Mouse (Mus musculus): Measurements from ENCODE around the gene Marveld1. TPM values are rescaled to one million over a fixed set of nuclear protein-coding genes. Genes with fewer than 3 reads are reported as not detected.

Gene Marveld1
- polyA plus RNA-seq, 1 experiment from 2014 or later = 9.2 TPM

DNA sequence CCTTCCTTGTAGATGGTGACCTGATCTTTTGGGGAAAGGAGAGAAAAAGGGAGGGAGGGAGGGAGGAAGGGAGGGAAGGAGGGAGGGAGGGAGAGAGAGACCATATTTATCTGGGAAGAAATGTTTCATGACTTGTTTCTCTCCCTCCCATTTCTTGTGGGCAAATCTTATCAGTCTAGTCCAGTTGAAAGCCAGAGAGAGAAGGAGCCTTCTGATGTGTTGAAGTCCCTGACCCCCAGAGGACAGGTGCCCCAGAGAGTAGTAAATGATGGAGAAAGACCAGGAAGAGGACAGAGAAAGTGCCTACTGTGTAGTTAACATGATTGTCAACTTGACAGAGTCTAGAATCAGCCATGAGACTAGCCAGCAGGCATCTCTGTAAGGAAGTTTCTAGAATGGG lies 12.1 kb upstream of the Marveld1 start:
- no peak for ATAC-seq (ENCODE audit: insufficient read depth, low FRiP score, low TSS enrichment)
- no peaks in the 10 kb centered on the region; the same call in 1 of the 2 replicates for H3K4me1 ChIP-seq (ENCODE audit: control insufficient read depth, insufficient read depth, low read length)
- no peak overlapping the region for H3K4me2 ChIP-seq (ENCODE audit: low read depth)
- no peak for DNase-seq (ENCODE audit: low spot score)
- H3K27me3 ChIP-seq (ENCODE audit: control insufficient read depth, insufficient read depth, low read length) = no peaks in the 10 kb centered on the region
- no peaks in the 10 kb centered on the region for H3K9me3 ChIP-seq (ENCODE audit: control insufficient read depth, low read length)
- H3K4me3 ChIP-seq (ENCODE audit: low read depth, low read length) = no peak overlapping the region
- H3K9ac ChIP-seq (ENCODE audit: low read length) = no peak overlapping the region
- H3K27ac ChIP-seq (ENCODE audit: low read depth, low read length) = no peak overlapping the region
- no peaks in the 10 kb centered on the region for H3K36me3 ChIP-seq (ENCODE audit: control insufficient read depth, insufficient read depth, low read length)

DNA sequence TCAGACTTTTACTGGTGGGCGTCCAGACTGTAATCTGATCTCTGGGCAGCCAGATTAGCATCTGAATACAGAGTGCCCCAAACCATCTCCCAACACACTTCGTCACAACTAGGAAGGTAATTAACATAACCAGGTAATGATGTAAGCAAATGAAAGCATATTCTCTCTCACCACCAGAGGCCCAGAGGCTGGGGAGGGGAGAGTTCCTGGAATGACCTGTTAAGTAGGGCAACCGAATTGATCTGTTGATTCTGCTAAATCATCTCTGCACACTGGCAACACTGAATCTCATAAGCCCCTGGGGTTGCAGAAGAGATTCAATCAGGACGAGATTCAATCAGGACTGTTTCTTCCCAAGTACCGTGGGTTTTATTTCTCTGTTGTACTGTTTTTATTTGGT lies 11.1 kb upstream of the Marveld1 start:
- ATAC-seq (ENCODE audit: insufficient read depth, low FRiP score, low TSS enrichment) (no peak), DNase-seq (ENCODE audit: low spot score) (no peak)
- Histone ChIP-seq H3K36me3 (ENCODE audit: control insufficient read depth, insufficient read depth, low read length) (no peaks in the 10 kb centered on the region), H3K27me3 (ENCODE audit: control insufficient read depth, insufficient read depth, low read length) (no peaks in the 10 kb centered on the region), H3K27ac (ENCODE audit: low read depth, low read length) (no peak overlapping the region), H3K4me2 (ENCODE audit: low read depth) (no peak overlapping the region), H3K4me1 (ENCODE audit: control insufficient read depth, insufficient read depth, low read length) (no peaks in the 10 kb centered on the region), H3K9ac (ENCODE audit: low read length) (no peak overlapping the region), H3K4me3 (ENCODE audit: low read depth, low read length) (no peak overlapping the region), H3K9me3 (ENCODE audit: control insufficient read depth, low read length) (no peaks in the 10 kb centered on the region)
- WGBS = 23% methylated on average over 5 of the region's 5 CpGs

DNA sequence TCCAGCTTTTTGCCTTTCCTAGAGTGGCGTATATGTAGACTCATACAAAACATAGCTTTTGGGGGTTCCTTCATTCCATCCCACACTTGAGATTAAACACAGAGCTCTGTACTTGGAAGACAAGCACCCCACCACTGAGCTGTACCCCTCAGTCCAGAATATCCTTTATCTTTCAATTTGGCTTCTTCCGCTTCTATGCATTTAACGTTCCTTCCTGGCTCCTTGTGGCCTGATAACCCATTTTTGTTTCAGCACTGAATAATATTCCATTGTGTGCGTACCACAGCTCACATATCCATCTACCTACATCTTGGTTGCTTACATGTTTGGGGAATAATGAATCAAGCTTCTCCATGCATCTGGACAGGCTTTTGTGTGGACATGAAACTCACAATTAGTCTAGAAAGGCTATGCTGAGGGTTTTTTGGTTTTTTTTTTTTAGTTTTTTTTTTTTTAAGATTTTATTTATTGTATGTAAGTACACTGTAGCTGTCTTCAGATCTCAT lies 10.0 kb upstream of the Marveld1 start:
- WGBS = 90% methylated on average over 4 of the region's 4 CpGs
- no peak for ATAC-seq (ENCODE audit: insufficient read depth, low FRiP score, low TSS enrichment)

DNA sequence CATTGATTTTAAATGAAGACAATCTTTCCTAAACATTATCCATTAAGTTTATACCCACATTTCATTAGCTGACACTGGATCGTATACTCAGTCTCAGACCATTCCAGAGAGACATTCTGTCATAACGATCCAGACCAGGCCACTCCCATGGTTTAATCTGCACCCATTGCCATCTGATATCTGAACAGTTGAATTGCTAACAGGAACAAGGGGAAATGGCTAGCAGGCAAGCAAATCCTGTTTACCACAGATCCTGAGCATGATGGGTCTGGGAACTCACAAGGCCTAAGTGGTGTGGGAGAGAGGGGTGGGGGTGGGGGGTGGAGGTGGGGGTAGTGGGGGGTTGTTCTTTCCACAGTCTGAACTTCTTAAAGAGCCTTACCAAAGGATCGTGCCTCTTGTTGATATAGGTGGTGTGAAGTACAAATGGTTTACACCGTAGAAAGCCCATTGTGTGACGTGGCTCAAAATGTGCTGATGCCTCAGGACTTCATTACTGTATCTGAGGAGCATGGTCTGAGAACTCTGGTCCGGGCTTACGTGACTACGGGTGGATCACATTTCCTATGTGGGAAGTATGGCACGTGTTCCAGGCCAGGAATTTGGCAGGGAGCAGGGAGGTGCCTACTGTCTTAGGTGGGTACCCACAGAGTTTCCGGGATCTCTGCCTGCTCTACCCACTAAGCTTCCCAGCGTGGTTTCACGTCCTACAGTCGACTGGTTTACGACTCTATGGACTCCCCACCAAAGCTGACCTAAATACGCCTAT lies 8.5 kb upstream of the Marveld1 start:
- no peak overlapping the region for H3K27ac ChIP-seq (ENCODE audit: low read depth, low read length)
- no peak overlapping the region for H3K4me2 ChIP-seq (ENCODE audit: low read depth)
- no peaks in the 10 kb centered on the region for H3K36me3 ChIP-seq (ENCODE audit: control insufficient read depth, insufficient read depth, low read length)
- no peaks in the 10 kb centered on the region for H3K27me3 ChIP-seq (ENCODE audit: control insufficient read depth, insufficient read depth, low read length)
- no peaks in the 10 kb centered on the region for H3K4me1 ChIP-seq (ENCODE audit: control insufficient read depth, insufficient read depth, low read length)
- no peak overlapping the region for H3K4me3 ChIP-seq (ENCODE audit: low read depth, low read length)
- no peak overlapping the region for H3K9ac ChIP-seq (ENCODE audit: low read length)
- no peaks in the 10 kb centered on the region for H3K9me3 ChIP-seq (ENCODE audit: control insufficient read depth, low read length)
- no peak for ATAC-seq (ENCODE audit: insufficient read depth, low FRiP score, low TSS enrichment)
- WGBS = 91% methylated on average over 15 of the region's 15 CpGs
- no peak for DNase-seq (ENCODE audit: low spot score)

More for the DNA sequence above, 10.0 kb upstream of the Marveld1 start:
- H3K9ac ChIP-seq (ENCODE audit: low read length) = no peak overlapping the region
- no peaks in the 10 kb centered on the region for H3K9me3 ChIP-seq (ENCODE audit: control insufficient read depth, low read length)
- H3K4me3 ChIP-seq (ENCODE audit: low read depth, low read length) = no peak overlapping the region
- H3K4me1 ChIP-seq (ENCODE audit: control insufficient read depth, insufficient read depth, low read length) = no peaks in the 10 kb centered on the region
- H3K27ac ChIP-seq (ENCODE audit: low read depth, low read length) = no peak overlapping the region
- H3K27me3 ChIP-seq (ENCODE audit: control insufficient read depth, insufficient read depth, low read length) = no peaks in the 10 kb centered on the region
- no peak for DNase-seq (ENCODE audit: low spot score)
- no peak overlapping the region for H3K4me2 ChIP-seq (ENCODE audit: low read depth)
- H3K36me3 ChIP-seq (ENCODE audit: control insufficient read depth, insufficient read depth, low read length) = no peaks in the 10 kb centered on the region

DNA sequence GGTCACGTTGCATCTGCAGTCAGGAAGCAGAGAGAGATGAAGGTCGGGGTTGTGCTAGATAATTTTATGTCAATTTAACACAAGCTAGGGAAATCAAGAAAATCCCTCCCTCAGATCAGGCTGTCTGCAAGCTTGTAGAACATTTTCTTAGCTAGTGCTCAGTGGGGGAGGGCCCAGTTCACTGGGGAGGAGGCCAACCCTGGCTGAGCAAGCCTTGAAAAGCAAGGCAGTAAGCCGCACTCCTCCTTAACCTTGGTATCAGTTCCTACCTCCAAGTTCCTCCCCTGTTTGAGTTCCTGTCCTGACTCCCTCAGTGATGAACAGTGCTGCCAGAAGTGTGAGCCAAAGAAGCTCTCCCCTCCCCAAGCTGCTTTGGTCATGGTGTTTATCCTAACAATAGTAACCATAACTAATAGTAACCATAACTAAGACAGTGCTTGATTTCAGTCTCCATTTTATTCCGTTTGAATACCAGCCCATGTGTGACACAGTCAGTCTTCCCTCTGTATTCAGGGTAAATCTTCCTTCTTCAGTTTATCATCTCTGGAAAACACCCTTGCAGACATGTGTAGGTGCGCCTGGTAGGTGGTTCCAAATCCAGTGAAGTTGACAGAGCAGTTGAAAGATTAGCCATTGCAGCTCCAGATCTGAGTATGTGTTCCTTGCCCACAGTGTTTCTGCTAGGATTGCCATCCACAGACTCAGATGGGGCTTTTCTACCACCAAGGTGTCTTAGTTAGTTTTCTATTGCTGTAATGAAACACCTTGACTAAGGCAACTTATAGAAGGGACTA lies 7.3 kb upstream of the Marveld1 start:
- Histone ChIP-seq H3K9ac (ENCODE audit: low read length) (no peak overlapping the region), H3K4me2 (ENCODE audit: low read depth) (no peak overlapping the region), H3K4me3 (ENCODE audit: low read depth, low read length) (no peak overlapping the region), H3K27me3 (ENCODE audit: control insufficient read depth, insufficient read depth, low read length) (no peaks in the 10 kb centered on the region), H3K36me3 (ENCODE audit: control insufficient read depth, insufficient read depth, low read length) (no peaks in the 10 kb centered on the region), H3K9me3 (ENCODE audit: control insufficient read depth, low read length) (no peaks in the 10 kb centered on the region), H3K4me1 (ENCODE audit: control insufficient read depth, insufficient read depth, low read length) (no peaks in the 10 kb centered on the region), H3K27ac (ENCODE audit: low read depth, low read length) (no peak overlapping the region)
- 84% methylated on average over 5 of the region's 5 CpGs for WGBS
- DNase-seq (ENCODE audit: low spot score) (no peak), ATAC-seq (ENCODE audit: insufficient read depth, low FRiP score, low TSS enrichment) (no peak)

DNA sequence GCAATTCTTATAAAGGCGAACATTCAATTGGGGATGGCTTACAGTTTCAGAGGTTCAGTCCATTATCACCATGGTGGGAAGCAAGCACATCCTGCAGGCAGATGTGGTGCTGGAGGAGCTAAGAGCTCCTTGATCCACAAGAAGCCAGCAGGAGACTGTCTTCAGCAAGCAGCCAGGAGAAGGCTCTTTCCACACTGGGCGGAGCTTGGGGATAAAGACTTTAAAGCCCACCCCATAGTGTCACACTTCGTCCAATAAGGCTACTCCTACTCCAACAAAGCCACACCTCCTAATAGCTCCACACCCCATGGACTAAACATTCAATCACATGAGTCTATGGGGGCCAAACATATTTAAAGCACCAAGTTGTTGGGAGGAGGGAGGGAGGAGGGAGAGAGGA lies 5.2 kb upstream of the Marveld1 start:
- no peak for DNase-seq (ENCODE audit: low spot score)
- H3K27ac ChIP-seq (ENCODE audit: low read depth, low read length) = no peak overlapping the region
- H3K4me1 ChIP-seq (ENCODE audit: control insufficient read depth, insufficient read depth, low read length) = no peaks in the 10 kb centered on the region
- no peak overlapping the region for H3K4me3 ChIP-seq (ENCODE audit: low read depth, low read length)
- ATAC-seq (ENCODE audit: insufficient read depth, low FRiP score, low TSS enrichment) = no peak
- H3K9ac ChIP-seq (ENCODE audit: low read length) = no peak overlapping the region
- H3K36me3 ChIP-seq (ENCODE audit: control insufficient read depth, insufficient read depth, low read length) = no peaks in the 10 kb centered on the region
- H3K9me3 ChIP-seq (ENCODE audit: control insufficient read depth, low read length) = no peaks in the 10 kb centered on the region
- H3K27me3 ChIP-seq (ENCODE audit: control insufficient read depth, insufficient read depth, low read length) = 0 out of 2 replicates have a peak, but pooled peaks cover 2% of the 10 kb centered on the region
- H3K4me2 ChIP-seq (ENCODE audit: low read depth) = no peak overlapping the region
- 69% methylated on average over 3 of the region's 3 CpGs for WGBS

DNA sequence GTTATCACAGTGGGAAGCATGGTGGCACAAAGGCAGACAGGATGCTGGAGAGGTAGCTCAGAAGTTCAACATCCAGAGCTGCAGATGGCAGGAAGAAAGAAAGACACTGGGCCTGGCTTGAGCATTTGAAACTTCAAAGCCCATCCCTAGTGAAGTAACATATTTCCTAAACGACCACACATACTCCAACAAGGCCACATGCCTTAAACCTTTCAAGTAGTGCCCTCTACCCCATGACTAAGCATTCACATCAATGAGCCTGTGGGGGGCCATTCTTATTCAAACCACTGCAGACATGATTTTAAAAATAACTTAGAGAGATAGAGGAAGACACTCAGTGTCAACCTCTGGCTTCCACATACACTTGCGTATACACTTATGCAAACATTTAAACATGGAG lies 4.4 kb upstream of the Marveld1 start:
- 0 out of 2 replicates have a peak, but pooled peaks cover 2% of the 10 kb centered on the region for H3K27me3 ChIP-seq (ENCODE audit: control insufficient read depth, insufficient read depth, low read length)
- H3K4me1 ChIP-seq (ENCODE audit: control insufficient read depth, insufficient read depth, low read length) = no peaks in the 10 kb centered on the region
- no peak for DNase-seq (ENCODE audit: low spot score)
- no peaks in the 10 kb centered on the region for H3K36me3 ChIP-seq (ENCODE audit: control insufficient read depth, insufficient read depth, low read length)
- 73% methylated on average over 2 of the region's 2 CpGs for WGBS
- H3K27ac ChIP-seq (ENCODE audit: low read depth, low read length) = no peak overlapping the region
- no peak for ATAC-seq (ENCODE audit: insufficient read depth, low FRiP score, low TSS enrichment)
- H3K9ac ChIP-seq (ENCODE audit: low read length) = no peak overlapping the region
- no peaks in the 10 kb centered on the region for H3K9me3 ChIP-seq (ENCODE audit: control insufficient read depth, low read length)
- no peak overlapping the region for H3K4me3 ChIP-seq (ENCODE audit: low read depth, low read length)
- H3K4me2 ChIP-seq (ENCODE audit: low read depth) = no peak overlapping the region

DNA sequence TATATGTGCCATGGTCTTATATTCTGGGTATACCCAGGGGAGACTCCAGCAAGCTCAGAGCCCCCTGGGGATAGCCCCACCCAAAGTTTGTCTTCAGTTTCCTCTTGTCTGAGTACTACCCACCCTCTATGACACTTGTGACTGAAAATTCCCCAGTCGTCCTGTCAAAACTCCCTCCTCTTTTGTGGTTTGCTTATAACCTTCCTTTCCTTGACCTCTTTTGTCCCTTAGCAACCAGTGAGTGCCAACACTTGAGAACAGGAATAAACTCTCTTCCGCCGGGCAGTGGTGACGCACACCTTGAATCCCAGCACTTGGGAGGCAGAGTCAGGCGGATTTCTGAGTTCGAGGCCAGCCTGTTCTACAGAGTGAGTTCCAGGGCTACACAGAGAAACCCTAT lies 3.1 kb upstream of the Marveld1 start:
- no peak overlapping the region for H3K4me2 ChIP-seq (ENCODE audit: low read depth)
- DNase-seq (ENCODE audit: low spot score) (no peak), ATAC-seq (ENCODE audit: insufficient read depth, low FRiP score, low TSS enrichment) (no peak)
- peaks cover 6% of the 10 kb centered on the region; the same call in 1 of the 2 replicates for H3K4me1 ChIP-seq (ENCODE audit: control insufficient read depth, insufficient read depth, low read length)
- no peak overlapping the region for H3K4me3 ChIP-seq (ENCODE audit: low read depth, low read length)
- H3K36me3 ChIP-seq (ENCODE audit: control insufficient read depth, insufficient read depth, low read length) = no peaks in the 10 kb centered on the region
- H3K9ac ChIP-seq (ENCODE audit: low read length) = no peak overlapping the region
- H3K27ac ChIP-seq (ENCODE audit: low read depth, low read length) = no peak overlapping the region
- H3K27me3 ChIP-seq (ENCODE audit: control insufficient read depth, insufficient read depth, low read length) = peaks cover 4% of the 10 kb centered on the region; the same call in 1 of the 2 replicates
- 61% methylated on average over 6 of the region's 6 CpGs for WGBS
- no peaks in the 10 kb centered on the region for H3K9me3 ChIP-seq (ENCODE audit: control insufficient read depth, low read length)
